Mouse (Mus musculus): ENCODE results near the gene Igfbp3. TPM values are rescaled to one million over a fixed set of nuclear protein-coding genes. Genes with fewer than 3 reads are reported as not detected.

Gene Igfbp3
- polyA plus RNA-seq (2015; fragmentation: Nextera tagmentation; extraction: Ambion mirVana), result 25.3 and 31.5 TPM in 2 replicates

GRCm38 (mm10) chr11:7213501-7214341, at the start of gene Igfbp3:
Gene Igfbp3 (minus strand): TSS chr11:7213923.
- WGBS, result under 1% methylated on average over 82 of the region's 104 CpGs
- Histone ChIP-seq H3K4me1 (peaks cover 41% of the 10 kb centered on the region), H3K27me3 (replicated peaks) (peaks cover 9% of the 10 kb centered on the region; the same call in 1 of the 2 replicates), H3K9ac (replicated peaks) (peak within 1 kb of the TSS; percentile 75), H3K36me3 (no peaks in the 10 kb centered on the region), H3K4me3 (replicated peaks) (peak within 1 kb of the TSS; percentile 74), H3K27ac (replicated peaks) (peak within 1 kb of the TSS; percentile 94), H3K4me2 (peak within 1 kb of the TSS; percentile 88), H3K9me3 (replicated peaks) (no peaks in the 10 kb centered on the region)
- ATAC-seq (ENCODE audit: low FRiP score), result peak; percentile 92

- 95% methylated on average over 5 of the region's 5 CpGs for WGBS
- Histone ChIP-seq H3K4me1 (no peaks in the 10 kb centered on the region), H3K36me3 (no peaks in the 10 kb centered on the region), H3K27ac (replicated peaks) (no peak overlapping the region), H3K9ac (replicated peaks) (no peak overlapping the region), H3K9me3 (replicated peaks) (no peaks in the 10 kb centered on the region), H3K4me3 (replicated peaks) (no peak overlapping the region), H3K27me3 (replicated peaks) (no peaks in the 10 kb centered on the region), H3K4me2 (no peak overlapping the region)
- ATAC-seq (ENCODE audit: low FRiP score), result no peak
Observed at GRCm38 (mm10) chr11:7250870-7251269, 37.1 kb upstream of the Igfbp3 start.

DNA sequence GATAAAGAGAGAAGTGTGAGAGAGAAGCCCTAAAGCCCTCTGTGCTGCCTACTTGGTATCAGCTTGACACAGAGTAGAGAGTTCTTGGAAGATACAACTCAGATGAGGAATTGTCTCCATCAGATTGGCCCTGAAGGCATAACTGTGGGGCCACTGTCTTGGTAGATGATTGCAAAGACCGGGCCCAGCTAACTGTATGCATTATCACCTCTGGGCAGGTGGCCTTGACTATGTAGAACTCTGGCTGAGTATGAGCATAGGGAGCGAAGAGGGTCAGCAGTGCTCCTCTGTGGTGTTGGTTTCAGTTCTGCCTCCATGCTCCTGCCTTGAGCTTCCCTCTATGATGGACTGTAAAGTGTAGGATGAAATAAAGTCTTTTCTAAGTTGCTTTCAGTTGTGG, 36.7 kb upstream of the Igfbp3 start:
- Histone ChIP-seq H3K9me3 (replicated peaks) (no peaks in the 10 kb centered on the region), H3K27ac (replicated peaks) (no peak overlapping the region), H3K4me3 (replicated peaks) (no peak overlapping the region), H3K36me3 (no peaks in the 10 kb centered on the region), H3K4me2 (no peak overlapping the region), H3K4me1 (no peaks in the 10 kb centered on the region), H3K9ac (replicated peaks) (no peak overlapping the region), H3K27me3 (replicated peaks) (no peaks in the 10 kb centered on the region)
- WGBS, result 89% methylated on average over 2 of the region's 2 CpGs
- no peak for ATAC-seq (ENCODE audit: low FRiP score)

DNA sequence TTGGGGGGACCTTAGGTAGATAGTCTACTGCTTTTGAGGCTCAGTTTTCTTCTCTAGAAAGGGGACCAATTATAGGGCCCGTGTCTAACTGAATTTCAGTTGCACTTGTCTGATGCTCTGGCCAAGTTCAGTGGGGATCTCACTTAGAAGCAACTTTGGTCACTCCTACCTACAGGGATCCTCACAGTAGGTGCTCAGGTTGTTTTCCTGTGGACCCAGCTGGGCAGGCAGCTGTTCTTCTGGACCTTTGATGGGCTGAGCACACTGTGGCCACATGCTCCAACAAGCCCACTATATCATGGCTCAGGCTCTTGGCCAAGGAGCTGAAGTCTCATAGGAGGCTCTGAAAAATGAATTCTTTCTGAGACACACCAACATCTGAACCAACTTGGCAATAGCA, 31.1 kb upstream of the Igfbp3 start:
- Histone ChIP-seq H3K9me3 (replicated peaks) (no peaks in the 10 kb centered on the region), H3K27ac (replicated peaks) (no peak overlapping the region), H3K4me3 (replicated peaks) (no peak overlapping the region), H3K27me3 (replicated peaks) (no peaks in the 10 kb centered on the region), H3K4me2 (no peak overlapping the region), H3K9ac (replicated peaks) (no peak overlapping the region), H3K4me1 (no peaks in the 10 kb centered on the region), H3K36me3 (no peaks in the 10 kb centered on the region)
- no peak for ATAC-seq (ENCODE audit: low FRiP score)
- WGBS, result 74% methylated on average over 1 of the region's 1 CpGs

DNA sequence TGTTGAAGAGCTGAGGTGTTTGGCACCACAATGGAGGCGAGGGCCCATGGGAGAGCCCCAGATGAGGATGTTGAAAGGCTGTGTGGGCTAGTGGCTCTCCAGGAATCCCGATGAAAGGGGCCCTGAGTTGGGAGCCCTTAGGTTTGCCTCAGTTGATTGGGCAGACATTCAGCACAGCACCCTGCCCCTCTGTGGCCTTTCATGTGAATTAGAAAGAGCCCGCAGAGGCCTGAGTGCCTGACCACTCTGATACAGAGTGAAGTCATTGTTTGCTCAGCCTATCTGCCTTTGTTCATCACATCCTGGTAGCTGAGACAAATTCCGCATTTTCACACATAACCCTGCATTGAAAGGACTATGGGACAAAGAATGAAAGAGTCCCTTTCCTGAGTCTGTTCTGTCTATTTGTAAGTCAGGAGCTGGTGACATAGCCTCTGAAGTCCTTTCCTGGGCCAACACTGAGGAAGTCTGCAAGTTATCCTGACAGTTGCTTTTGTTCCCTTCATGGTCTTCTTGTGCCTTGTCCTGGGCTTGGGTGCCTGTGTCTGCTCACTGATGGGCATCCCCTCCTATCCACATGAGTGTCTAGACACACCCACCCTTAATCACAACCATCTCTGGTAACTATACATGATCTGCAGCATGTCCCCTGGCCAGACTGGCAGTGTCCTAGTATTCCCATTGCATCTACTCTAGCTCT, 25.5 kb upstream of the Igfbp3 start:
- H3K4me2 ChIP-seq, result no peak overlapping the region
- no peak overlapping the region for H3K9ac ChIP-seq (replicated peaks)
- WGBS, result 74% methylated on average over 4 of the region's 4 CpGs
- no peaks in the 10 kb centered on the region for H3K27me3 ChIP-seq (replicated peaks)
- ATAC-seq (ENCODE audit: low FRiP score), result no peak; the same call in 1 of the 2 replicates
- H3K36me3 ChIP-seq, result no peaks in the 10 kb centered on the region
- no peak overlapping the region for H3K4me3 ChIP-seq (replicated peaks)
- H3K4me1 ChIP-seq, result no peaks in the 10 kb centered on the region
- no peak overlapping the region for H3K27ac ChIP-seq (replicated peaks)
- H3K9me3 ChIP-seq (replicated peaks), result no peaks in the 10 kb centered on the region

GRCm38 (mm10) chr11:7238546-7238945, 24.8 kb upstream of the Igfbp3 start:
- Histone ChIP-seq H3K27me3 (replicated peaks) (no peaks in the 10 kb centered on the region), H3K4me1 (no peaks in the 10 kb centered on the region), H3K4me2 (no peak overlapping the region), H3K27ac (replicated peaks) (no peak overlapping the region), H3K36me3 (no peaks in the 10 kb centered on the region), H3K4me3 (replicated peaks) (no peak overlapping the region), H3K9ac (replicated peaks) (no peak overlapping the region), H3K9me3 (replicated peaks) (no peaks in the 10 kb centered on the region)
- no peak for ATAC-seq (ENCODE audit: low FRiP score)
- 95% methylated on average over 6 of the region's 6 CpGs for WGBS

DNA sequence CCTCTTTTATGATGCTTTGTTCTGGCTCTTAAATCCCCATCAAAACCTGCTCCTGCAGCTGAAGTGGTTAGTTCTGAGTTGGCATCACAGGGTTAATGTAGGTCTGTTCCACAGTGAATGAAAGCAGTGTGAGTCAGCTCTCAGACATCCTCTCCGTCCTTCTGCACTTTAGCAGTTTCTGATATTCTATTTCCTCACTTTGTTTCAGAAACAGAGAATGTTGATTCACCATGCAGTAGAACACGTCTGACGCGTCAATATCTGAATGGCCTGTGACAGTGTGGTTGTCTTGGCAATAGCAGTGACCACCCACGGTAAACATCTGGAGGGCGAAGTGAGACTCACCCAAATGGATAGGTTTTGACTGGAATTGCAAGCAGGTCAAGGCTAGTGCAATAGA, 24.0 kb upstream of the Igfbp3 start:
- Histone ChIP-seq H3K9me3 (replicated peaks) (no peaks in the 10 kb centered on the region), H3K27me3 (replicated peaks) (no peaks in the 10 kb centered on the region), H3K4me2 (no peak overlapping the region), H3K27ac (replicated peaks) (no peak overlapping the region), H3K9ac (replicated peaks) (no peak overlapping the region), H3K36me3 (no peaks in the 10 kb centered on the region), H3K4me3 (replicated peaks) (no peak overlapping the region), H3K4me1 (no peaks in the 10 kb centered on the region)
- ATAC-seq (ENCODE audit: low FRiP score), result no peak
- 76% methylated on average over 6 of the region's 6 CpGs for WGBS

DNA sequence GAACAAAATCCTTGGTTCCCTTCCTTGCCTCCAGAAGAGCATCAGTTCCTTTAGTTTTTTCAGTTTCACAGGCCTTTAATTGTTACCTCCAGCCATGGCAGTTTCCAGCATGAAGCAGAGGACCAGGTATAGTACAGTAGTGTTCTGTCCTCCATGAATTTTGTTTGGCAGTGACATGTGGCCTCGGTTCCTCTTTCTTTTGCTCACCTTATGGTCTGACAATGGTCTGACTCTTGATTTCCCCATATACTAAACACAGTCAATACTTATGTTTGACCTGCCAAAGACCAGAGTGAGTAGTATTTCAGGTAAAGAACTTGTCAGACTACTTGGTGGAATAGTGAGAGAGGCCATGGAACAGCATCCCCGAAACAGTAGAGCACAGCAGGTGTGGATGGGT, 23.0 kb upstream of the Igfbp3 start:
- no peaks in the 10 kb centered on the region for H3K9me3 ChIP-seq (replicated peaks)
- H3K9ac ChIP-seq (replicated peaks), result no peak overlapping the region
- H3K4me2 ChIP-seq, result no peak overlapping the region
- H3K27ac ChIP-seq (replicated peaks), result no peak overlapping the region
- no peaks in the 10 kb centered on the region for H3K36me3 ChIP-seq
- ATAC-seq (ENCODE audit: low FRiP score), result no peak
- no peaks in the 10 kb centered on the region for H3K4me1 ChIP-seq
- no peaks in the 10 kb centered on the region for H3K27me3 ChIP-seq (replicated peaks)
- no peak overlapping the region for H3K4me3 ChIP-seq (replicated peaks)
- 94% methylated on average over 2 of the region's 2 CpGs for WGBS

GRCm38 (mm10) chr11:7234981-7235609, 21.4 kb upstream of the Igfbp3 start:
- Histone ChIP-seq H3K27me3 (replicated peaks) (no peaks in the 10 kb centered on the region), H3K4me2 (no peak overlapping the region), H3K36me3 (no peaks in the 10 kb centered on the region), H3K9ac (replicated peaks) (no peak overlapping the region), H3K4me3 (replicated peaks) (no peak overlapping the region), H3K27ac (replicated peaks) (no peak overlapping the region), H3K4me1 (no peaks in the 10 kb centered on the region), H3K9me3 (replicated peaks) (no peaks in the 10 kb centered on the region)
- WGBS, result 57% methylated on average over 3 of the region's 3 CpGs
- ATAC-seq (ENCODE audit: low FRiP score), result no peak

- no peak overlapping the region for H3K4me2 ChIP-seq
- H3K27me3 ChIP-seq (replicated peaks), result no peaks in the 10 kb centered on the region
- no peak for ATAC-seq (ENCODE audit: low FRiP score)
- no peak overlapping the region for H3K27ac ChIP-seq (replicated peaks)
- WGBS, result 85% methylated on average over 1 of the region's 1 CpGs
- no peaks in the 10 kb centered on the region for H3K4me1 ChIP-seq
- no peaks in the 10 kb centered on the region for H3K9me3 ChIP-seq (replicated peaks)
- no peak overlapping the region for H3K9ac ChIP-seq (replicated peaks)
- H3K36me3 ChIP-seq, result no peaks in the 10 kb centered on the region
- no peak overlapping the region for H3K4me3 ChIP-seq (replicated peaks)
Observed at GRCm38 (mm10) chr11:7234436-7234835, 20.7 kb upstream of the Igfbp3 start.

GRCm38 (mm10) chr11:7233333-7233732, 19.6 kb upstream of the Igfbp3 start:
- no peak for ATAC-seq (ENCODE audit: low FRiP score)
- WGBS, result 86% methylated on average over 2 of the region's 2 CpGs
- H3K4me1 ChIP-seq, result no peaks in the 10 kb centered on the region

DNA sequence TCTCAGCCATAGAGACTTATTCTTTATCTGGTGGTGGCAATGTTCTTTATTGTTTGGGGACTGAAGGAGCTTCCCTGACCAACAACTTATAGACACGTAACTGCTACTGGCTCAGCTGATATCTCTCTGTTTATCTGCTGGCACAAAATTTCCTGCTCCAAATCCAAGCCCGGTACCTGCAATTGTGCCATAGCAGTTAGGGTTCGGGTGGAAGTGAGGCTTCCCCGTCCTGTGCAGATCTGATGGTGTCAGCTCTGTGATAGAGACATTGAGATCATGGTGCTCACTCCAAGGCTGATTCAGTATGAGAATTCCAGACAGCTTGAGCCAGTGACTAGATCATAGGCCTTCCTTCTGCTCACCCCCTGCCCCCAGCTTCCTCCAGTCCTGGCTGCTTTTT, 18.2 kb upstream of the Igfbp3 start:
- no peak overlapping the region for H3K9ac ChIP-seq (replicated peaks)
- ATAC-seq (ENCODE audit: low FRiP score), result no peak
- H3K4me1 ChIP-seq, result no peaks in the 10 kb centered on the region
- H3K4me2 ChIP-seq, result no peak overlapping the region
- no peak overlapping the region for H3K4me3 ChIP-seq (replicated peaks)
- H3K27ac ChIP-seq (replicated peaks), result no peak overlapping the region
- no peaks in the 10 kb centered on the region for H3K27me3 ChIP-seq (replicated peaks)
- H3K9me3 ChIP-seq (replicated peaks), result no peaks in the 10 kb centered on the region
- 92% methylated on average over 4 of the region's 4 CpGs for WGBS
- no peaks in the 10 kb centered on the region for H3K36me3 ChIP-seq

More at GRCm38 (mm10) chr11:7233333-7233732, 19.6 kb upstream of the Igfbp3 start:
- no peak overlapping the region for H3K4me2 ChIP-seq
- H3K36me3 ChIP-seq, result no peaks in the 10 kb centered on the region
- no peak overlapping the region for H3K4me3 ChIP-seq (replicated peaks)
- H3K9me3 ChIP-seq (replicated peaks), result no peaks in the 10 kb centered on the region
- no peak overlapping the region for H3K27ac ChIP-seq (replicated peaks)
- H3K27me3 ChIP-seq (replicated peaks), result no peaks in the 10 kb centered on the region
- no peak overlapping the region for H3K9ac ChIP-seq (replicated peaks)

Data from neural tube, embryonic 15.5 days (tissue).